Mouse (Mus musculus): ENCODE measurements around the gene Ist1. TPM values are rescaled to one million over a fixed set of nuclear protein-coding genes. Genes with fewer than 3 reads are reported as not detected.

Ist1 gene
- total and polyA plus RNA-seq, 3 experiments, result 23.4 to 88.4 (median 69.7) TPM

DNA sequence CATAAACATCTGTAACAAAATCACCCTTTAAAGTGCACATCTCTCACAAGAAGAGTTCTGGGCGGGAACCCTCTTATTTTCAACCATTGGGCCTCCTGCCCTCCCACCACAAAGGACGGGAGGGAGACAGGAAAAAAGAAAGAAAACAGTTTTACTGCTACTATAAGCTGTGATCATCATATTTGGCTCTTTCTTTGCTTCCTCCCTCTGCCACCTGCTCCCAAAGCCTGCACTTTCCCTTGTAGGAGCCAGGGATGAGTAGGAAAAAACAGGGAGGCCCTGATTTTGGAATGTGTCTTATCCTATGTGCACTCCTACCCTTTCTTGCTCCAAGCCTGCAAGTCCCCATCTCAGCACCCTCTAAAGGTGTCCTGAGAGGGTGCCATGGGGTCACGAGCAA, 38.0 kb upstream of the Ist1 start:
- H3K27me3 ChIP-seq (ENCODE audit: insufficient read depth, low read length), result no peaks in the 10 kb centered on the region
- H3K36me3 ChIP-seq (replicated peaks), result peaks cover 89% of the 10 kb centered on the region
- no peak overlapping the region for H3K4me3 ChIP-seq (ENCODE audit: low read depth, low read length)
- no peak for TF ChIP-seq TAL1 (conservative IDR thresholded peaks at IDR 0.05; ENCODE audit: low read depth, low read length)
- no peak for TF ChIP-seq GATA1 (IDR thresholded peaks at IDR 0.05; ENCODE audit: borderline replicate concordance, low read length)
- no peak for TF ChIP-seq CTCF (IDR thresholded peaks at IDR 0.05; ENCODE audit: low read depth, low read length)
- no peak for TF ChIP-seq GATA2 (IDR thresholded peaks at IDR 0.05; ENCODE audit: borderline replicate concordance, low read depth, low read length)
- no peak for TF ChIP-seq POLR2AphosphoS5 (IDR thresholded peaks at IDR 0.05; ENCODE audit: insufficient replicate concordance, low read depth, low read length)
- H3K9me3 ChIP-seq (replicated peaks), result no peaks in the 10 kb centered on the region
- H3K4me1 ChIP-seq (ENCODE audit: insufficient read depth, low read depth, low read length), result peaks cover 10% of the 10 kb centered on the region
- no peak for DNase-seq (ENCODE audit: low spot score)
- ATAC-seq (ENCODE audit: extremely low read depth, insufficient number of reproducible peaks, low FRiP score, poor library complexity, severe bottlenecking), result no peak

DNA sequence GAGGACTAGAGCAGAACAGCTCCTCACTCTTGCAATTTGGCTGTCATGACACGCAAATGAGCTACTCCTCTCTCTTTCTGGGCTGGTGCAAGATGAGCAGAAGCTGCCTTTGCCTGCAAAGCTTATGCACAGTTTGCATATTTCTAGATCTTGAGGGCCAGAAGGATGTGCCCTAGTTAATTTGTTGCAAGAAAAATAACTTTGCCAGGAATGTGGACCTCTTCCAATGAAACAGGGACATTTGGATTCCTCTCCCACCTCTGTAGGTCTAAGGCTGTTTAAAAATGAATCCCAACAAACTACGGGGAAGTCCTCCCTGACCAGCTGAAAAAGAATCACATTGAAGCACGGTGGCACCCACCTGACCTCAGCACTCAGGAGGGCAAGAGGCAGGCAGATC, 32.0 kb upstream of the Ist1 start:
- no peak for DNase-seq (ENCODE audit: low spot score)
- H3K27me3 ChIP-seq (ENCODE audit: insufficient read depth, low read length), result no peaks in the 10 kb centered on the region
- H3K36me3 ChIP-seq (replicated peaks), result peaks cover 95% of the 10 kb centered on the region
- no peaks in the 10 kb centered on the region for H3K9me3 ChIP-seq (replicated peaks)
- 0 out of 2 replicates have a peak, but pooled peaks cover 2% of the 10 kb centered on the region for H3K4me1 ChIP-seq (ENCODE audit: insufficient read depth, low read depth, low read length)
- no peak for TF ChIP-seq CTCF (IDR thresholded peaks at IDR 0.05; ENCODE audit: low read depth, low read length)
- no peak for TF ChIP-seq GATA1 (IDR thresholded peaks at IDR 0.05; ENCODE audit: borderline replicate concordance, low read length)
- TF ChIP-seq GATA2 (IDR thresholded peaks at IDR 0.05; ENCODE audit: borderline replicate concordance, low read depth, low read length), result no peak
- TF ChIP-seq POLR2AphosphoS5 (IDR thresholded peaks at IDR 0.05; ENCODE audit: insufficient replicate concordance, low read depth, low read length), result no peak
- TF ChIP-seq TAL1 (conservative IDR thresholded peaks at IDR 0.05; ENCODE audit: low read depth, low read length), result no peak
- no peak for ATAC-seq (ENCODE audit: extremely low read depth, insufficient number of reproducible peaks, low FRiP score, poor library complexity, severe bottlenecking)
- no peak overlapping the region for H3K4me3 ChIP-seq (ENCODE audit: low read depth, low read length)

DNA sequence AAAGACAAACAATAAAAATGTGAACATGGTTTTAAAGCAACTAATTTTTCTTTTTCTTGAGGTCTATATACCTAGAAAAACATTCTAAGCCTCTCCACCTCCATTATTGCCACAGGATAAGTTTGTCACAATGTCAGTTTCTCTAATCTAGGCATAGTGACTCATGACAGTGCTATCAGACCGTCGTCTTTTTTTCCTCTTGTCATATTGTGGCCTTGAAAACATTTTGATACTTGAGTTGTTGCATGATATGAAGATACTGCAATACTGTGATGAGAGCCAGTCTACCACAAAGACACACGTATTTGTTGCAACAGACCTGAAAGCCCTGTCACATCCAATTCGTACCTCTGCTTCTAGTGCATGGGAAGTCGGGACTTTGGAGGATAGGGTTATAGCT, 21.9 kb upstream of the Ist1 start:
- ATAC-seq (ENCODE audit: extremely low read depth, insufficient number of reproducible peaks, low FRiP score, poor library complexity, severe bottlenecking) (no peak), DNase-seq (ENCODE audit: low spot score) (no peak)
- H3K4me3 ChIP-seq (ENCODE audit: low read depth, low read length), result no peak overlapping the region
- peaks cover 73% of the 10 kb centered on the region for H3K36me3 ChIP-seq (replicated peaks)
- no peaks in the 10 kb centered on the region for H3K9me3 ChIP-seq (replicated peaks)
- no peak for TF ChIP-seq GATA2 (IDR thresholded peaks at IDR 0.05; ENCODE audit: borderline replicate concordance, low read depth, low read length)
- no peak for TF ChIP-seq TAL1 (conservative IDR thresholded peaks at IDR 0.05; ENCODE audit: low read depth, low read length)
- no peak for TF ChIP-seq CTCF (IDR thresholded peaks at IDR 0.05; ENCODE audit: low read depth, low read length)
- no peak for TF ChIP-seq GATA1 (IDR thresholded peaks at IDR 0.05; ENCODE audit: borderline replicate concordance, low read length)
- TF ChIP-seq POLR2AphosphoS5 (IDR thresholded peaks at IDR 0.05; ENCODE audit: insufficient replicate concordance, low read depth, low read length), result no peak
- H3K4me1 ChIP-seq (ENCODE audit: insufficient read depth, low read depth, low read length), result no peaks in the 10 kb centered on the region
- H3K27me3 ChIP-seq (ENCODE audit: insufficient read depth, low read length), result no peaks in the 10 kb centered on the region

DNA sequence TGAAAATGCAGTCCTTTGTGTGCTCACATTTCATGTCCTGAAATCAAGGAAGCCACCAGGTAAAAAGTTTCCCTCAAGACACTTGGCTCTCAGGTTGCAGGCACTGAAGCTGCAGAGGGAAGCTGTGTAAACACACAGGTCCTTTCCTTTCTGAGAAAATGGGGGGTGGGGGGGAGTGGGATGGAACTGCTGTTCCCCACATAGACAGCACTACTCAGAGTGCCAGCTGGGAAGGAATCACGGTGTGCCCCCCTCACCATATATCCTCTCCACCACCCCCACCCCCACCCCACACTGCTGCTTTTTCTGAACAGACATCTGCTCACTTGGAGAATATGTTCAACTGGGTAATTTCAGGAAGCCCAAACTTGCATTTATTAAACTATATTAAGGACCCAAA, 19.5 kb upstream of the Ist1 start:
- DNase-seq (ENCODE audit: low spot score), result no peak
- peaks cover 74% of the 10 kb centered on the region for H3K36me3 ChIP-seq (replicated peaks)
- no peak for TF ChIP-seq GATA2 (IDR thresholded peaks at IDR 0.05; ENCODE audit: borderline replicate concordance, low read depth, low read length)
- no peak for TF ChIP-seq CTCF (IDR thresholded peaks at IDR 0.05; ENCODE audit: low read depth, low read length)
- TF ChIP-seq POLR2AphosphoS5 (IDR thresholded peaks at IDR 0.05; ENCODE audit: insufficient replicate concordance, low read depth, low read length), result no peak
- no peak for TF ChIP-seq TAL1 (conservative IDR thresholded peaks at IDR 0.05; ENCODE audit: low read depth, low read length)
- no peak for TF ChIP-seq GATA1 (IDR thresholded peaks at IDR 0.05; ENCODE audit: borderline replicate concordance, low read length)

DNA sequence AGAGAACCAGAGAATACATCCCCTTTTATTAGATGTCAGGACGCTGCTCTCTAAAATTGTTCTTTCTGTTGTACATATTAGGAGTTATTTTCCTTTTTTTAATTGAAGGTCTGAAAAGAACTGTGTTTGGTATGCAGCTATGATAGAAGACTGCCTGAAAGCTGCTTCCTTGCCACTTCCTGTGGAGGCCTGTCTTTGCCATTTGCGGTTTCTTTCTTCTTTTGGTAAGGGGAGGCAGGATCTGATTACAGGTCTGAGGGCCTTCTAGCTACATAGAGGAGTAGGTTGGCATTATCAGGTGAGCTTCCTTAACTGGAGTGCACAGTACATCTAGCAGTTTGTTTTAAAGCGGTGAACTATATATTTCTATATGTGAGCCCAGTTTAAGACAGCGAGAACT, 14.9 kb upstream of the Ist1 start:
- Histone ChIP-seq H3K27me3 (ENCODE audit: insufficient read depth, low read length) (peaks cover 9% of the 10 kb centered on the region; the same call in 1 of the 2 replicates), H3K9me3 (replicated peaks) (no peaks in the 10 kb centered on the region), H3K4me3 (ENCODE audit: low read depth, low read length) (no peak overlapping the region), H3K36me3 (replicated peaks) (peaks cover 44% of the 10 kb centered on the region), H3K4me1 (ENCODE audit: insufficient read depth, low read depth, low read length) (peaks cover 21% of the 10 kb centered on the region)
- ATAC-seq (ENCODE audit: extremely low read depth, insufficient number of reproducible peaks, low FRiP score, poor library complexity, severe bottlenecking) (no peak), DNase-seq (ENCODE audit: low spot score) (no peak)
- TF ChIP-seq CTCF (IDR thresholded peaks at IDR 0.05; ENCODE audit: low read depth, low read length) (no peak), GATA2 (IDR thresholded peaks at IDR 0.05; ENCODE audit: borderline replicate concordance, low read depth, low read length) (no peak), TAL1 (conservative IDR thresholded peaks at IDR 0.05; ENCODE audit: low read depth, low read length) (no peak), POLR2AphosphoS5 (IDR thresholded peaks at IDR 0.05; ENCODE audit: insufficient replicate concordance, low read depth, low read length) (no peak), GATA1 (IDR thresholded peaks at IDR 0.05; ENCODE audit: borderline replicate concordance, low read length) (no peak)

More for the DNA sequence above, 19.5 kb upstream of the Ist1 start:
- Histone ChIP-seq H3K9me3 (replicated peaks) (no peaks in the 10 kb centered on the region), H3K4me3 (ENCODE audit: low read depth, low read length) (no peak overlapping the region), H3K4me1 (ENCODE audit: insufficient read depth, low read depth, low read length) (no peaks in the 10 kb centered on the region), H3K27me3 (ENCODE audit: insufficient read depth, low read length) (no peaks in the 10 kb centered on the region)
- no peak for ATAC-seq (ENCODE audit: extremely low read depth, insufficient number of reproducible peaks, low FRiP score, poor library complexity, severe bottlenecking)

DNA sequence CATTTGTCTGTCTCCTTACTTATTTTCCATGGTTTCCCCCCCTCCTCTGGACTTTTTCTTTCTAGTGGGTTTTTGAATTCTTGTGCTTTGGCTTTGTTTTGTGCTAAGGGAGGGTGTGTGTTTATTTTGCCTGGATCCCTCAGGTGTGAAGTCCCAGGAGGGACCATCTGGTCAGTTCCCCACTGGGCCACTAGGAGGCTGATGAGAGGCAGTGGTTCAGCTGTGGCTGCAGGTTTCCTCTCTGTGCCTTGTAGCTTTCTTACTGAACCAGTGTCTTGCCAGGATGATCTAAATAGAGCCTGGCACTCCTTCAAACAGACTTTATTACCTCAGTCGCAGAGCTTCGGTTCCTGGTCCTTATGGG, 13.8 kb upstream of the Ist1 start:
- H3K27me3 ChIP-seq (ENCODE audit: insufficient read depth, low read length), result peaks cover 14% of the 10 kb centered on the region
- no peak overlapping the region; the same call in 1 of the 2 replicates for H3K4me3 ChIP-seq (ENCODE audit: low read depth, low read length)
- peak; percentile 60 for DNase-seq (ENCODE audit: low spot score)
- H3K36me3 ChIP-seq (replicated peaks), result peaks cover 36% of the 10 kb centered on the region
- ATAC-seq (ENCODE audit: extremely low read depth, insufficient number of reproducible peaks, low FRiP score, poor library complexity, severe bottlenecking), result peak; percentile 67
- H3K9me3 ChIP-seq (replicated peaks), result no peaks in the 10 kb centered on the region
- peak; percentile 92 for TF ChIP-seq CTCF (IDR thresholded peaks at IDR 0.05; ENCODE audit: low read depth, low read length)
- no peak for TF ChIP-seq GATA2 (IDR thresholded peaks at IDR 0.05; ENCODE audit: borderline replicate concordance, low read depth, low read length)
- H3K4me1 ChIP-seq (ENCODE audit: insufficient read depth, low read depth, low read length), result peaks cover 21% of the 10 kb centered on the region
